Mouse (Mus musculus): ENCODE results near the gene Hist1h4n. TPM values are rescaled to one million over a fixed set of nuclear protein-coding genes. Genes with fewer than 3 reads are reported as not detected.
"Not testable (repeated sequence)": the region's sequence is repeated elsewhere in the genome, so short reads cannot be mapped to it uniquely, and the experiment has no call there.

Hist1h4n gene
- polyA plus RNA-seq, 1 experiment from 2014 or later = 12.8 TPM

GRCm38 (mm10) chr13:21830344-21830743 lies 1.7 kb downstream of the Hist1h4n start:
- 87% methylated on average over 10 of the region's 10 CpGs for WGBS
- H3K27ac ChIP-seq = no peak overlapping the region
- H3K4me3 ChIP-seq = no peak overlapping the region
- ATAC-seq (ENCODE audit: insufficient number of reproducible peaks, low FRiP score, low TSS enrichment, low read depth) = no peak
- H3K36me3 ChIP-seq = no peaks in the 10 kb centered on the region
- H3K9ac ChIP-seq = no peak overlapping the region
- no peaks in the 10 kb centered on the region for H3K9me3 ChIP-seq
- H3K4me1 ChIP-seq = no peaks in the 10 kb centered on the region
- no peak overlapping the region for H3K4me2 ChIP-seq
- H3K27me3 ChIP-seq = no peaks in the 10 kb centered on the region

GRCm38 (mm10) chr13:21828511-21828910 lies 3.5 kb downstream of the Hist1h4n start:
- H3K4me3 ChIP-seq = no peak overlapping the region
- no peak for ATAC-seq (ENCODE audit: insufficient number of reproducible peaks, low FRiP score, low TSS enrichment, low read depth)
- WGBS = 82% methylated on average over 3 of the region's 3 CpGs
- H3K9me3 ChIP-seq = no peaks in the 10 kb centered on the region
- no peak overlapping the region for H3K4me2 ChIP-seq
- H3K4me1 ChIP-seq = no peaks in the 10 kb centered on the region
- no peak overlapping the region for H3K9ac ChIP-seq
- H3K27ac ChIP-seq = no peak overlapping the region
- no peaks in the 10 kb centered on the region for H3K27me3 ChIP-seq
- H3K36me3 ChIP-seq = no peaks in the 10 kb centered on the region

- H3K4me1 ChIP-seq; H3K9ac ChIP-seq; ATAC-seq (ENCODE audit: insufficient number of reproducible peaks, low FRiP score, low TSS enrichment, low read depth); H3K4me2 ChIP-seq; H3K27me3 ChIP-seq; H3K4me3 ChIP-seq; H3K9me3 ChIP-seq; H3K36me3 ChIP-seq; H3K27ac ChIP-seq: not testable (repeated sequence)
- 73% methylated on average over 8 of the region's 16 CpGs for WGBS
Measured at GRCm38 (mm10) chr13:21820082-21820890, 11.7 kb downstream of the Hist1h4n start.

DNA sequence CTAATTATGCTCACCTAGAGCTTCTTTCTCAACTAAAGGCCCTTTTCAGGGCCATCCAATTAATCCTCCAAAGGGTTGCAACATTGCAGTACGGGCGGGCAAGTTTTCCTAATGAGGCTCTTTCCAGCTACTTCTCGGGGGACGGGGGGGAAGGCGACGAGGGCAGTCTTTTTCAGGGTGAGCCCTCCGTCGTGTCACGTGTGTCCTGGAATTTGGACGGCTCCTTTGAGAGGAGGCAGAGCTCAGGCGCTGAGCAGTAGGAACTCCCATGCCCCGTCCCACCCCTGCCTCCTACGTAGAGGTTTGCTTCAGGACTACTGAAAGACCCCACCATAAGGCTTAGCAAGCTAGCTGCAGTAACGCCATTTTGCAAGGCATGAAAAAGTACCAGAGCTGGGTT lies 19.9 kb downstream of the Hist1h4n start:
- not testable (repeated sequence) for H3K9ac ChIP-seq, H3K4me1 ChIP-seq, H3K36me3 ChIP-seq, H3K27ac ChIP-seq, H3K27me3 ChIP-seq, H3K9me3 ChIP-seq
- 0% methylated on average over 14 of the region's 14 CpGs for WGBS
- ATAC-seq (ENCODE audit: insufficient number of reproducible peaks, low FRiP score, low TSS enrichment, low read depth) = peak; percentile 40; the same call in 1 of the 2 replicates
- H3K4me3 ChIP-seq = peak overlapping the region; percentile 19
- H3K4me2 ChIP-seq = peak overlapping the region; percentile 33

- H3K9ac ChIP-seq, H3K27me3 ChIP-seq, H3K4me1 ChIP-seq, H3K9me3 ChIP-seq, H3K27ac ChIP-seq, H3K36me3 ChIP-seq: not testable (repeated sequence)
- ATAC-seq (ENCODE audit: insufficient number of reproducible peaks, low FRiP score, low TSS enrichment, low read depth) = peak; percentile 59
- no CpG with 5 or more reads among the region's 24 CpGs for WGBS
- peak within 1 kb of the TSS; percentile 33 for H3K4me2 ChIP-seq
- H3K4me3 ChIP-seq = peak within 1 kb of the TSS; percentile 19
Measured at GRCm38 (mm10) chr13:21811539-21811938, 20.5 kb downstream of the Hist1h4n start, which contains the start of gene Hist1h4m. Hist1h4m (plus strand) TSS chr13:21811746.

DNA sequence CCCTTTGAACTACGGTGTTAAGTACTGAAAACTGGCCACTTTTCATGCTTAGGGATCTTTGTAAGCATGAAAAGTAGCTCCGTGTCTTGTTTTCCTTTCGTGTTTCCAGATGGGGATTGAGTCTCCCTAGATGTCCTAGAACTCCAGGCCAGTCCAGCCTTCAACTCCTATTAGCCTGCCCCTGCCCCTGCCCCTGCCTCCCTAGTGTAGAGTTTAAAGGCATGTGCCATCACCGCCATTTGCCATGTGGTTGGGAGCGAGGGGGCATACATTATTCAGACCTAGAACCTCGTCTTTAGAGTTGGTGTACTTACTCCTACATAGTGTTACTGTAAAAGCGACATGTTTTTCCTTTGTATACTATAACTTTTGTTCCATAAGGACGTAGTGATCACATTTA lies 20.9 kb downstream of the Hist1h4n start:
- H3K4me1 ChIP-seq; H3K9me3 ChIP-seq; ATAC-seq (ENCODE audit: insufficient number of reproducible peaks, low FRiP score, low TSS enrichment, low read depth); H3K27me3 ChIP-seq; H3K36me3 ChIP-seq; H3K4me2 ChIP-seq; H3K27ac ChIP-seq; H3K4me3 ChIP-seq; H3K9ac ChIP-seq: not testable (repeated sequence)
- WGBS = no CpG with 5 or more reads among the region's 8 CpGs

DNA sequence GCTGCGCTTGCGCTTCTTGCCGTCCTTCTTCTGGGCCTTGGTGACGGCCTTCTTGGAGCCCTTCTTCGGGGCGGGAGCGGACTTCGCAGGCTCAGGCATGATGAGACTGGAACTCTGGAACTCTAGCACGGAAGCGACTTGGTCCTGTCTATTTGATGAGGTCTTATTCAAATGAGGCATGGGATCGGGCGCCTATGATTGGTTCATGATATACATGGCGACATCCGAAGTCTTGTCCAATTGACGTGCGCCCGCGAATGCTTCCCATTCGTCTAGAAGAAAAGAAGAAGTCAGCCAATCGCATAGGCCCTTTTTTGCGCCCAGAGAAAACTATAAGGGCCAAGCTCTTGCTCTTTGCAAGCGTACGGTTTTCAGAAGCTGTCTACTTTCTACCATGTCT lies 21.9 kb downstream of the Hist1h4n start, which contains the start of the genes Hist1h2bq and Hist1h2ao:
Hist1h2bq (minus strand) TSS at position 125 of the 400 bp plus-strand sequence.
Hist1h2ao (plus strand) TSS at position 393 of the 400 bp plus-strand sequence.
- H3K9ac ChIP-seq, H3K27me3 ChIP-seq, H3K9me3 ChIP-seq, H3K27ac ChIP-seq, H3K36me3 ChIP-seq, H3K4me1 ChIP-seq, H3K4me3 ChIP-seq, H3K4me2 ChIP-seq: not testable (repeated sequence)
- ATAC-seq (ENCODE audit: insufficient number of reproducible peaks, low FRiP score, low TSS enrichment, low read depth) = peak; percentile 96
- no CpG with 5 or more reads among the region's 23 CpGs for WGBS

DNA sequence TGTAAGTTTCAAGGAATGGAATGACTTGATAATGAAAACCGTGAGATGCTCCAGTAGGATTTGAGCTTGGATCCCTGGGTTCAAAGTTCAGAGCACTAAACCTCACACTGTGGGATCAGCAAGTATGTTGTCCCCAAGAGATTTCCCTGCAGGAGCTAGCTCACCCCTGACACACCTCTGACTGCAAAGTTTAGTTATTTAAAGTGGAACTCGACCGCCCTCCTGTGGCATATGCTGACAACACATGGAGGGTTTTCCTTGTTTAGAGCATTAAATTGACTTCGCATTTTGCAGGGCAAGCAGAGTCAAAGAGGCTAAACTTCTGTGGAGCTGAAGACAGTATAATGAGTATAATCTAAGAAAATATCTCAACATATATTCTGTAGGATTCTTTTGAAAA lies 28.9 kb downstream of the Hist1h4n start:
- WGBS = no CpG with 5 or more reads among the region's 4 CpGs
- H3K9ac ChIP-seq, H3K27ac ChIP-seq, H3K4me1 ChIP-seq, H3K36me3 ChIP-seq, H3K9me3 ChIP-seq, H3K27me3 ChIP-seq, H3K4me2 ChIP-seq, H3K4me3 ChIP-seq: not testable (repeated sequence)
- ATAC-seq (ENCODE audit: insufficient number of reproducible peaks, low FRiP score, low TSS enrichment, low read depth) = peak; percentile 14; the same call in 1 of the 2 replicates

DNA sequence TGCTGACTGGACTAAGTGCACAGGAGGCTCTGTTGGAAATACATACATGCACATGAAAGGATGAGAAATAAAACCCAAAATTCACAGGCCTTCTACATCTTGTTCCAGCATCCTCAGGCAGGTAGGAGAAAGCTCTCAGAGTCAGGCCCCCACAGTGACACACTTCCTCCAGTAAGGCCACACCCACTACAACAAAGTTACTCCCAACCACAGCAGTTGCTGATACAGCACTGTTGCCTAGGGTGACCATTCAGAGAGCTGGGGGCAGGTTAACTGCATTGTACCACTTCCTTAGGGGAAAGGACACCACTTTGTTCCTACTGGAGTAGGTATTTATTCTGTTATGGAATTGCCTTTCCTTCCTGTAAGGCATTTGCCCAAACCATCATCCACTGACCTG lies 34.8 kb downstream of the Hist1h4n start:
- H3K27ac ChIP-seq; ATAC-seq (ENCODE audit: insufficient number of reproducible peaks, low FRiP score, low TSS enrichment, low read depth); H3K4me3 ChIP-seq; H3K4me2 ChIP-seq; H3K9ac ChIP-seq; H3K36me3 ChIP-seq; H3K4me1 ChIP-seq; H3K9me3 ChIP-seq; H3K27me3 ChIP-seq: not testable (repeated sequence)

DNA sequence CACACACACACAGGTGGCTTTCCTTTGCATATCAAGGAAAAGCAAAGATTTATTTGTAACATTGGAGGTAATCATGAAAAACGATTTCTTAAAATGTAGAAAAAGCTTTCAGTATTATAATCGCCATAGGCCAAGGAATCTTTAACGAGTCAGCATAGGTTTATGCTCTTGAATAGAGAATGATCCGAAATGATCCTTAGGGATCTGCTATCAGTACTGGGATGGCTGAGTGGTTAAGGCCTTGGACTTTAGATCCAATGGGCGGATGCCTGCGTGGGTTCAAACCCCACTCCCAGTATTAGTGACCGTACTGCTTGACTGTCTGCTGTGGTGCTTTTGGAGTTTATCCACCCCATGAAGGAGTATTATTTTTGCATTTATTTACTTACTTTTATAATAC lies 36.4 kb downstream of the Hist1h4n start:
- H3K36me3 ChIP-seq = no peaks in the 10 kb centered on the region
- WGBS = 87% methylated on average over 7 of the region's 7 CpGs
- no peak overlapping the region for H3K4me2 ChIP-seq
- no peak overlapping the region for H3K4me3 ChIP-seq
- no peak overlapping the region for H3K9ac ChIP-seq
- no peak overlapping the region for H3K27ac ChIP-seq
- ATAC-seq (ENCODE audit: insufficient number of reproducible peaks, low FRiP score, low TSS enrichment, low read depth) = no peak
- peaks cover 4% of the 10 kb centered on the region for H3K4me1 ChIP-seq
- no peaks in the 10 kb centered on the region for H3K9me3 ChIP-seq
- no peaks in the 10 kb centered on the region for H3K27me3 ChIP-seq

DNA sequence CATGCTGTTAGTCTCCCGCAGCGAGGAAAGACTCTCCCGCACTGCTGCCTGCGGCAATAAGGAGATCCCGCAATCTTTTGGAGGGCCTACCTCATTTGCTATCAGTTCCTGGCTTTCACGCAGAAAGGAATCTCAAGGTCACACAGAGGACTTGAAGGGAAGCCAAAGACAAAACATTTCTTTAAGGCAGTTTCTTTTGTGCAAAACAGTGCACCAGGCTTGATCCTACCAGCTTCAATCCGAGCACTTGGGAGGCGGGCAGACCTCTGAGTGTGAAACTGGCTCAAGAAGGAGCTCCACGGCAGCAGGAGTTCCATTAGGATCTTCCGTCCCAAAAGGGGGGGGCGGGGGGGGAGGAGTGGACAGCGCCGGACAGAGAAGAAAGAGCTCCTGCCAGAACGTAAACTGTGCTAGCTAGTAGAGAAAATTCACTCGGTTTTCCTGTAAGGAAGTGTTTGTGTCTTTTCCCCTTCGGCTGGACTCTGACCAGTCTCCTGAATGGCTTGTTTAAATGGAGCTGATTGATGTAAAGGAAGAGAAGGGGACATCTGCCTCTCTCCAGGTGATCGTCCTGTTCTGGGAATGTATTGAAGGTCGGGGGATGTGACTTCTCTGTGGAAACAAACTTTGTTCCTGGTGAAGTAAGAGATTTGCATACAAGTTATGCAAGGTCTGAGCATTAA lies 41.3 kb downstream of the Hist1h4n start:
- no peak for ATAC-seq (ENCODE audit: insufficient number of reproducible peaks, low FRiP score, low TSS enrichment, low read depth)
- Histone ChIP-seq H3K4me2 (peak overlapping the region; percentile 35), H3K9me3 (no peaks in the 10 kb centered on the region), H3K4me3 (peak overlapping the region; percentile 8), H3K9ac (0 out of 2 replicates have a peak overlapping the region, but pooled peaks have one; percentile 18), H3K36me3 (no peaks in the 10 kb centered on the region), H3K4me1 (peaks cover 11% of the 10 kb centered on the region), H3K27ac (no peak overlapping the region), H3K27me3 (no peaks in the 10 kb centered on the region)
- 10% methylated on average over 18 of the region's 18 CpGs for WGBS

- no peaks in the 10 kb centered on the region for H3K27me3 ChIP-seq
- H3K27ac ChIP-seq = no peak overlapping the region
- peaks cover 11% of the 10 kb centered on the region for H3K4me1 ChIP-seq
- no peak for ATAC-seq (ENCODE audit: insufficient number of reproducible peaks, low FRiP score, low TSS enrichment, low read depth)
- H3K4me2 ChIP-seq = no peak overlapping the region
- no peaks in the 10 kb centered on the region for H3K9me3 ChIP-seq
- no peak overlapping the region for H3K9ac ChIP-seq
- no peaks in the 10 kb centered on the region for H3K36me3 ChIP-seq
- WGBS = 65% methylated on average over 6 of the region's 6 CpGs
- no peak overlapping the region for H3K4me3 ChIP-seq
Measured at GRCm38 (mm10) chr13:21789925-21790324, 42.1 kb downstream of the Hist1h4n start.
